17 mouse cellular contexts compared by ENCODE assay signal in genomic region chr14:64524641-64525040, GRCm38 (mm10).
DNase-seq lines count a peak whose midpoint lies in the region; ATAC-seq and TF ChIP-seq lines count a peak whose summit lies in the region.
"Had no signal": no experiment of that assay in that cellular context is flagged by ENCODE, and none has a peak within 500 bp of the region (broad histone marks: within the 10 kb centered on the region; RNA-seq: fewer than 3 reads in every experiment).

No protein-coding gene starts in this region.

- peak; percentile 34 for DNase-seq in embryo, embryonic 11 days
- DNase-seq in embryo, embryonic 9.5 days (ENCODE audit: extremely low spot score), result no peak
- no peak for DNase-seq in midbrain, embryonic 10.5 days (ENCODE audit: low spot score)
- DNase-seq in forebrain, postnatal 0 days, result no peak
- no peak for DNase-seq in spleen, adult 12 weeks (ENCODE audit: low spot score)
- DNase-seq: gastrocnemius, postnatal 36 days; heart, postnatal 36 days; liver, embryonic 13.5 days; thymus, postnatal 36 days had no signal

- H3K9me3 ChIP-seq in midbrain, embryonic 10.5 days (replicated peaks), result no peaks in the 10 kb centered on the region
- H3K9me3 ChIP-seq in midbrain, embryonic 16.5 days (replicated peaks; ENCODE audit: control insufficient read depth, low read length, poor library complexity, severe bottlenecking), result no peaks in the 10 kb centered on the region
- no peaks in the 10 kb centered on the region for H3K9me3 ChIP-seq in forebrain, postnatal 0 days (ENCODE audit: low read length)
- no peaks in the 10 kb centered on the region for H3K9me3 ChIP-seq in neural tube, embryonic 15.5 days (replicated peaks)
- no peaks in the 10 kb centered on the region for H3K9me3 ChIP-seq in intestine, postnatal 0 days (ENCODE audit: control insufficient read depth)
- H3K9me3 ChIP-seq: heart, embryonic 12.5 days; liver, embryonic 13.5 days had no signal

- H3K27me3 ChIP-seq in midbrain, embryonic 10.5 days (ENCODE audit: low read depth, poor library complexity, severe bottlenecking), result no peaks in the 10 kb centered on the region
- H3K27me3 ChIP-seq in midbrain, embryonic 16.5 days (ENCODE audit: control insufficient read depth, insufficient read depth, low read depth, low read length), result no peaks in the 10 kb centered on the region
- H3K27me3 ChIP-seq in forebrain, postnatal 0 days (ENCODE audit: insufficient read depth, low read length), result no peaks in the 10 kb centered on the region
- no peaks in the 10 kb centered on the region for H3K27me3 ChIP-seq in neural tube, embryonic 15.5 days (replicated peaks)
- no peaks in the 10 kb centered on the region for H3K27me3 ChIP-seq in intestine, postnatal 0 days (replicated peaks; ENCODE audit: control insufficient read depth, insufficient read depth, low read length)
- H3K27me3 ChIP-seq: heart, embryonic 12.5 days; liver, embryonic 13.5 days had no signal

- 55% methylated on average over 8 of the region's 8 CpGs for WGBS in midbrain, embryonic 10.5 days
- 32% methylated on average over 8 of the region's 8 CpGs for WGBS in midbrain, embryonic 16.5 days
- WGBS in forebrain, postnatal 0 days, result 34% methylated on average over 8 of the region's 8 CpGs
- WGBS in neural tube, embryonic 15.5 days, result 56% methylated on average over 8 of the region's 8 CpGs
- 59% methylated on average over 8 of the region's 8 CpGs for WGBS in intestine, postnatal 0 days

- peaks cover 24% of the 10 kb centered on the region for H3K4me1 ChIP-seq in midbrain, embryonic 10.5 days
- peaks cover 25% of the 10 kb centered on the region for H3K4me1 ChIP-seq in midbrain, embryonic 16.5 days (ENCODE audit: control insufficient read depth, insufficient read depth, low read length)
- peaks cover 4% of the 10 kb centered on the region; the same call in 1 of the 2 replicates for H3K4me1 ChIP-seq in forebrain, postnatal 0 days (ENCODE audit: insufficient read depth)
- H3K4me1 ChIP-seq in neural tube, embryonic 15.5 days, result peaks cover 9% of the 10 kb centered on the region; the same call in 1 of the 2 replicates
- H3K4me1 ChIP-seq in intestine, postnatal 0 days (replicated peaks; ENCODE audit: control insufficient read depth, insufficient read depth, low read length), result 0 out of 2 replicates have a peak, but pooled peaks cover 3% of the 10 kb centered on the region
- H3K4me1 ChIP-seq: liver, embryonic 13.5 days had no signal

- H3K27ac ChIP-seq in midbrain, embryonic 10.5 days (replicated peaks), result peak overlapping the region; percentile 59
- no peak overlapping the region for H3K27ac ChIP-seq in midbrain, embryonic 16.5 days (ENCODE audit: low read length)
- peak overlapping the region; percentile 67 for H3K27ac ChIP-seq in forebrain, postnatal 0 days (ENCODE audit: low read depth, low read length)
- 0 out of 2 replicates have a peak overlapping the region, but pooled peaks have one; percentile 18 for H3K27ac ChIP-seq in neural tube, embryonic 15.5 days (replicated peaks)
- no peak overlapping the region for H3K27ac ChIP-seq in intestine, postnatal 0 days (ENCODE audit: low read depth, low read length)
- H3K27ac ChIP-seq: kidney, postnatal 0 days; liver, embryonic 13.5 days; stomach, postnatal 0 days had no signal

- no peak overlapping the region for H3K4me2 ChIP-seq in midbrain, embryonic 16.5 days (ENCODE audit: low read length)
- H3K4me2 ChIP-seq in forebrain, postnatal 0 days (ENCODE audit: low read depth), result no peak overlapping the region
- no peak overlapping the region for H3K4me2 ChIP-seq in neural tube, embryonic 15.5 days
- H3K4me2 ChIP-seq in intestine, postnatal 0 days (replicated peaks; ENCODE audit: low read depth), result no peak overlapping the region
- H3K4me2 ChIP-seq: heart, embryonic 12.5 days; liver, embryonic 13.5 days had no signal

- no peak overlapping the region for H3K9ac ChIP-seq in midbrain, embryonic 16.5 days (ENCODE audit: low read depth, low read length)
- no peak overlapping the region for H3K9ac ChIP-seq in forebrain, postnatal 0 days
- H3K9ac ChIP-seq in neural tube, embryonic 15.5 days (replicated peaks), result no peak overlapping the region
- H3K9ac ChIP-seq in intestine, postnatal 0 days (ENCODE audit: low read depth, low read length), result no peak overlapping the region
- H3K9ac ChIP-seq: heart, embryonic 12.5 days; liver, embryonic 13.5 days had no signal

- ATAC-seq in midbrain, embryonic 16.5 days, result no peak
- peak; percentile 66 for ATAC-seq in forebrain, postnatal 0 days
- ATAC-seq in neural tube, embryonic 15.5 days (ENCODE audit: low FRiP score), result no peak
- no peak for ATAC-seq in intestine, postnatal 0 days
- ATAC-seq: activated CD4-positive, CD25-positive, alpha-beta regulatory T cell, adult 4 months had no signal

- H3K4me3 ChIP-seq in midbrain, embryonic 10.5 days, result no peak overlapping the region
- no peak overlapping the region for H3K4me3 ChIP-seq in midbrain, embryonic 16.5 days (ENCODE audit: low read depth, low read length)
- H3K4me3 ChIP-seq in forebrain, postnatal 0 days (ENCODE audit: low read depth, low read length), result no peak overlapping the region
- H3K4me3 ChIP-seq in neural tube, embryonic 15.5 days (replicated peaks), result no peak overlapping the region
- H3K4me3 ChIP-seq in intestine, postnatal 0 days (ENCODE audit: low read depth, low read length), result no peak overlapping the region
- H3K4me3 ChIP-seq: heart, embryonic 12.5 days; liver, embryonic 13.5 days; myocyte had no signal

- TF ChIP-seq CTCF in forebrain, postnatal 0 days (IDR thresholded peaks at IDR 0.05; ENCODE audit: low read depth), result no peak
- TF ChIP-seq CTCF in intestine, postnatal 0 days (IDR thresholded peaks at IDR 0.05; ENCODE audit: low read depth), result no peak

- H3K36me3 ChIP-seq in midbrain, embryonic 10.5 days, result no peaks in the 10 kb centered on the region
- H3K36me3 ChIP-seq in midbrain, embryonic 16.5 days (ENCODE audit: control insufficient read depth, insufficient read depth, low read length), result no peaks in the 10 kb centered on the region
- H3K36me3 ChIP-seq in forebrain, postnatal 0 days (ENCODE audit: insufficient read depth), result no peaks in the 10 kb centered on the region
- H3K36me3 ChIP-seq in neural tube, embryonic 15.5 days, result no peaks in the 10 kb centered on the region
- H3K36me3 ChIP-seq in intestine, postnatal 0 days (ENCODE audit: control insufficient read depth, insufficient read depth), result no peaks in the 10 kb centered on the region
- H3K36me3 ChIP-seq: heart, embryonic 12.5 days; liver, embryonic 13.5 days had no signal

Comparison
In these comparisons a context has a peak if more than half of its experiments do, and no peak if none do; other contexts are left out.
1. H3K27ac ChIP-seq: peak in midbrain, embryonic 10.5 days (single experiment), forebrain, postnatal 0 days (single experiment) and neural tube, embryonic 15.5 days (single experiment); none in midbrain, embryonic 16.5 days (single experiment) and intestine, postnatal 0 days (single experiment).